Mouse (Mus musculus) MEL (cell line): ENCODE measurements around the gene Olfr1013. TPM values are rescaled to one million over a fixed set of nuclear protein-coding genes. Genes with fewer than 3 reads are reported as not detected.

Source experiments
- DNase-seq: peaks from one replicate; pipeline ENCODE4 v3.0.0; 2011; ENCODE audit warnings: low read depth, low spot score
- H3K27ac ChIP-seq: 2 replicates; pipeline ENCODE4 v1.5.1; 2012; ENCODE audit warnings: low read depth, mild to moderate bottlenecking, control low read depth, low read length, moderate library complexity; ENCODE audit not compliant: control insufficient read depth
- H3K27me3 ChIP-seq, 2 experiments: fragments of 150-350 bp in 1 of 2; sonication (generic) in 1 of 2; 2 replicates each; pipeline ENCODE4 v1.6.1; 2012; ENCODE audit warnings: low read length in 2 of 2, mild to moderate bottlenecking in 2 of 2, improper control_type of control experiment in 1 of 2, moderate library complexity in 1 of 2; ENCODE audit not compliant: insufficient read depth in 2 of 2, control insufficient read depth in 1 of 2
- H3K36me3 ChIP-seq, 2 experiments: 2 replicates each; pipeline ENCODE4 v1.6.1; 2012 to 2014; ENCODE audit warnings: low read length in 2 of 2, improper control_type of control experiment in 1 of 2, inconsistent platforms in 1 of 2, mild to moderate bottlenecking in 1 of 2; ENCODE audit not compliant: insufficient read depth in 2 of 2, control insufficient read depth in 1 of 2
- H3K4me1 ChIP-seq, 2 experiments: fragments of 150-350 bp in 1 of 2; sonication (generic) in 1 of 2; 2 replicates each; pipeline ENCODE4 v1.6.1; 2012; ENCODE audit warnings: low read length in 2 of 2, improper control_type of control experiment in 1 of 2, mild to moderate bottlenecking in 1 of 2; ENCODE audit not compliant: insufficient read depth in 2 of 2, control insufficient read depth in 1 of 2
- H3K4me3 ChIP-seq, 2 experiments: fragments of 150-350 bp in 1 of 2; sonication (generic) in 1 of 2; 2 replicates each; pipeline ENCODE4 v1.5.1; 2012; ENCODE audit warnings: low read depth in 2 of 2, low read length in 2 of 2, mild to moderate bottlenecking in 2 of 2, moderate library complexity in 2 of 2, control low read depth in 1 of 2, improper control_type of control experiment in 1 of 2; ENCODE audit not compliant: control insufficient read depth in 1 of 2, insufficient read depth in 1 of 2
- H3K79me2 ChIP-seq: 2 replicates; pipeline ENCODE4 v1.6.1; 2012; ENCODE audit warnings: mild to moderate bottlenecking, low read length, moderate library complexity; ENCODE audit not compliant: control insufficient read depth, poor library complexity, insufficient read depth
- H3K9ac ChIP-seq: 2 replicates; pipeline ENCODE4 v1.6.1; 2012; ENCODE audit warnings: low read depth, mild to moderate bottlenecking, control low read depth, low read length, moderate library complexity; ENCODE audit not compliant: control insufficient read depth, poor library complexity, severe bottlenecking
- H3K9me3 ChIP-seq: fragments of 150-350 bp; sonication (generic); replicated peaks from 2 replicates; pipeline ENCODE4 v1.6.1; 2012; ENCODE audit warnings: mild to moderate bottlenecking, low read length, improper control_type of control experiment, moderate library complexity; ENCODE audit not compliant: insufficient read depth
- BHLHE40 ChIP-seq: IDR thresholded peaks from 2 replicates; pipeline ENCODE4 v1.6.1; 2012; ENCODE audit warnings: low read depth, mild to moderate bottlenecking, inconsistent platforms, low read length, improper control_type of control experiment, borderline replicate concordance
- CHD1 ChIP-seq: IDR thresholded peaks from 2 replicates; pipeline ENCODE4 v1.6.1; 2012; ENCODE audit warnings: low read depth, mild to moderate bottlenecking, inconsistent platforms, low read length, improper control_type of control experiment
- CHD2 ChIP-seq: IDR thresholded peaks from 2 replicates; pipeline ENCODE4 v1.6.1; 2011; ENCODE audit warnings: low read length, improper control_type of control experiment
- CTCF ChIP-seq, 3 experiments: IDR thresholded peaks in 2 of 3; conservative IDR thresholded peaks in 1 of 3; 2 replicates each; pipeline ENCODE4 v1.5.1; 2011 to 2012; ENCODE audit warnings: low read length in 3 of 3, low read depth in 2 of 3, mild to moderate bottlenecking in 2 of 3, improper control_type of control experiment in 1 of 3, inconsistent platforms in 1 of 3, mixed read lengths in 1 of 3, moderate library complexity in 1 of 3; ENCODE audit not compliant: control insufficient read depth in 1 of 3, insufficient read depth in 1 of 3, poor library complexity in 1 of 3, severe bottlenecking in 1 of 3
- E2F4 ChIP-seq: IDR thresholded peaks from 2 replicates; pipeline ENCODE4 v1.6.1; 2011; ENCODE audit warnings: low read depth, low read length, improper control_type of control experiment, borderline replicate concordance
- ELF1 ChIP-seq: IDR thresholded peaks from 2 replicates; pipeline ENCODE4 v1.6.1; 2014; ENCODE audit warnings: low read depth, mild to moderate bottlenecking, inconsistent platforms, low read length, improper control_type of control experiment, moderate library complexity
- ETS1 ChIP-seq: IDR thresholded peaks from 2 replicates; pipeline ENCODE4 v1.6.1; 2012; ENCODE audit warnings: low read depth, mild to moderate bottlenecking, inconsistent platforms, low read length, improper control_type of control experiment, moderate library complexity
- GABPA ChIP-seq: IDR thresholded peaks from 2 replicates; pipeline ENCODE4 v1.6.1; 2012; ENCODE audit warnings: low read depth, mild to moderate bottlenecking, inconsistent platforms, low read length, improper control_type of control experiment, moderate library complexity
- JUND ChIP-seq: IDR thresholded peaks from 2 replicates; pipeline ENCODE4 v1.6.1; 2011; ENCODE audit warnings: low read depth, mild to moderate bottlenecking, improper control_type of control experiment, low read length
- MAFK ChIP-seq: IDR thresholded peaks from 2 replicates; pipeline ENCODE4 v1.6.1; 2011; ENCODE audit warnings: low read depth, mild to moderate bottlenecking, low read length, improper control_type of control experiment, borderline replicate concordance
- MAZ ChIP-seq: IDR thresholded peaks from 2 replicates; pipeline ENCODE4 v1.6.1; 2012; ENCODE audit warnings: low read depth, mild to moderate bottlenecking, inconsistent platforms, low read length, improper control_type of control experiment
- MEF2A ChIP-seq: IDR thresholded peaks from 2 replicates; pipeline ENCODE4 v1.6.1; 2014; ENCODE audit warnings: low read depth, mild to moderate bottlenecking, inconsistent platforms, low read length, improper control_type of control experiment; ENCODE audit not compliant: poor library complexity, insufficient replicate concordance, severe bottlenecking; ENCODE audit errors: extremely low read depth
- MYB ChIP-seq: IDR thresholded peaks from 2 replicates; pipeline ENCODE4 v1.6.1; 2011; ENCODE audit warnings: mild to moderate bottlenecking, low read depth, low read length, improper control_type of control experiment
- MYC ChIP-seq: IDR thresholded peaks from 2 replicates; pipeline ENCODE4 v1.6.1; 2011; ENCODE audit warnings: low read depth, mild to moderate bottlenecking, low read length, improper control_type of control experiment, moderate library complexity
- NRF1 ChIP-seq: IDR thresholded peaks from 2 replicates; pipeline ENCODE4 v1.6.1; 2014; ENCODE audit warnings: low read depth, mild to moderate bottlenecking, inconsistent platforms, low read length, improper control_type of control experiment, moderate library complexity; ENCODE audit not compliant: poor library complexity, insufficient read depth, severe bottlenecking
- RAD21 ChIP-seq: IDR thresholded peaks from 2 replicates; pipeline ENCODE4 v1.6.1; 2011; ENCODE audit warnings: mild to moderate bottlenecking, low read depth, low read length, improper control_type of control experiment
- RCOR1 ChIP-seq: IDR thresholded peaks from 2 replicates; pipeline ENCODE4 v1.6.1; 2012; ENCODE audit warnings: low read depth, mild to moderate bottlenecking, inconsistent platforms, low read length, improper control_type of control experiment
- SMC3 ChIP-seq: IDR thresholded peaks from 2 replicates; pipeline ENCODE4 v1.6.1; 2011; ENCODE audit warnings: low read depth, low read length, improper control_type of control experiment
- TAL1 ChIP-seq: IDR thresholded peaks from 2 replicates; pipeline ENCODE4 v1.6.1; 2012; ENCODE audit warnings: mild to moderate bottlenecking, inconsistent platforms, low read length, moderate library complexity, mixed read lengths
- TBP ChIP-seq: IDR thresholded peaks from 2 replicates; pipeline ENCODE4 v1.8.0; 2011; ENCODE audit warnings: low read depth, low read length, improper control_type of control experiment
- UBTF ChIP-seq: IDR thresholded peaks from 2 replicates; pipeline ENCODE4 v1.6.1; 2012; ENCODE audit warnings: low read depth, mild to moderate bottlenecking, inconsistent platforms, low read length, improper control_type of control experiment, moderate library complexity, borderline replicate concordance; ENCODE audit not compliant: insufficient read depth
- USF1 ChIP-seq: IDR thresholded peaks from 2 replicates; pipeline ENCODE4 v1.6.1; 2014; ENCODE audit warnings: low read depth, mild to moderate bottlenecking, inconsistent platforms, low read length, improper control_type of control experiment, moderate library complexity
- USF2 ChIP-seq, 2 experiments: IDR thresholded peaks; 2 replicates each; pipeline ENCODE4 v1.6.1; 2011 to 2012; ENCODE audit warnings: improper control_type of control experiment in 2 of 2, low read length in 2 of 2, borderline replicate concordance in 1 of 2, inconsistent platforms in 1 of 2, low read depth in 1 of 2, mild to moderate bottlenecking in 1 of 2; ENCODE audit not compliant: insufficient read depth in 1 of 2
- ZC3H11A ChIP-seq: IDR thresholded peaks from 2 replicates; pipeline ENCODE4 v1.6.1; 2012; ENCODE audit warnings: low read depth, mild to moderate bottlenecking, inconsistent platforms, low read length, improper control_type of control experiment
- ZMIZ1 ChIP-seq: IDR thresholded peaks from 2 replicates; pipeline ENCODE4 v1.6.1; 2012; ENCODE audit warnings: low read depth, mild to moderate bottlenecking, inconsistent platforms, low read length, improper control_type of control experiment, moderate library complexity
- ZNF384 ChIP-seq: IDR thresholded peaks from 2 replicates; pipeline ENCODE4 v1.6.1; 2012; ENCODE audit warnings: low read depth, mild to moderate bottlenecking, inconsistent platforms, low read length, improper control_type of control experiment
- polyA plus RNA-seq, 2 experiments: library from polyadenylated mRNA; stranded (reverse) in 1 of 2; unstranded in 1 of 2; fragments of >175 nt in 1 of 2; fragments of >200 nt in 1 of 2; gene quantifications; 2 replicates each; pipeline versions ENCODE4 v1.2.1 to v1.2.4; 2012; ENCODE audit warnings: low replicate concordance in 2 of 2, low read depth in 1 of 2; ENCODE audit not compliant: insufficient read length in 2 of 2, insufficient read depth in 1 of 2, missing spikeins in 1 of 2
- total RNA-seq: library from RNA; depleted of rRNA; stranded (reverse); fragments of 300-350 nt; gene quantifications from 2 replicates; pipeline ENCODE4 v1.2.3, GENCODE M21; 2012; rRNA removed

The Olfr1013 gene
- total RNA-seq (not detected in 2 replicates), polyA plus RNA-seq (not detected)

GRCm38 (mm10) chr2:85766798-85767197 is at the start of gene Olfr1013:
Gene Olfr1013, plus strand, starts transcription at chr2:85767098.
- no peak for DNase-seq
- no peak within 1 kb of the TSS for H3K9ac ChIP-seq
- no peaks in the 10 kb centered on the region for H3K27me3 ChIP-seq
- TF ChIP-seq ETS1 = no peak
- TF ChIP-seq RAD21 = no peak
- TF ChIP-seq JUND = no peak
- TF ChIP-seq USF1 = no peak
- TF ChIP-seq E2F4 = no peak
- no peak for TF ChIP-seq ZC3H11A
- TF ChIP-seq GABPA = no peak
- no peak for TF ChIP-seq ZNF384
- TF ChIP-seq RCOR1 = no peak
- TF ChIP-seq ZMIZ1 = no peak
- no peak for TF ChIP-seq MAFK
- no peak for TF ChIP-seq CHD2
- no peak for TF ChIP-seq TBP
- TF ChIP-seq MYB = no peak
- TF ChIP-seq NRF1 = no peak
- TF ChIP-seq MYC = no peak
- TF ChIP-seq CTCF (IDR thresholded peaks at IDR 0.05 in 2 of 3, conservative IDR thresholded peaks at IDR 0.05 in 1 of 3; ENCODE audit: control insufficient read depth in 1 of 3, insufficient read depth in 1 of 3, low read depth in 2 of 3, low read length in 3 of 3, poor library complexity in 1 of 3, severe bottlenecking in 1 of 3) = no peak
- no peak for TF ChIP-seq USF2 (IDR thresholded peaks at IDR 0.05; ENCODE audit: borderline replicate concordance in 1 of 2, insufficient read depth in 1 of 2, low read depth in 1 of 2, low read length in 2 of 2)
- no peak for TF ChIP-seq ELF1
- H3K4me3 ChIP-seq = no peak within 1 kb of the TSS
- H3K27ac ChIP-seq = no peak within 1 kb of the TSS
- H3K36me3 ChIP-seq = no peaks in the 10 kb centered on the region
- H3K79me2 ChIP-seq = no peaks in the 10 kb centered on the region
- H3K4me1 ChIP-seq = no peaks in the 10 kb centered on the region
- H3K9me3 ChIP-seq = no peaks in the 10 kb centered on the region

DNA sequence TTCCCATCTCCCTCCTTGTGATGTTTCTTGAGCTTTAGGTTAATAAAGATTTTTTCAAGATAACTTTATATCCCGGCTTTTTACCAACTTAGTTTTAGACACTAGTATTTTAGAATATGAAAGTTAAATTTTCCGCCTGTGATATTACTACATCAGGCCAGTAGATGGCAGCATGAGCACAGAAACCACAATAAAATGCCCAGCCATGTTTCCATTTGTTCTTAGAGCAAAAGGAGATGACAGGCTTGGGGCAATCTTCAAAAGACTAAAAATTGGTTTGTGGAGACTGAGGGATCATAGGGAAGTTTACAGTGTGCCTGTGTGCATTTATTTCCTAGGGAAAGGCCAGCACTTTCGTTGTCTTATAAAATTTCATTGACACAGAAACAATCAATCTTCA is 41.1 kb upstream of the Olfr1013 start:
- H3K27ac ChIP-seq = no peak overlapping the region
- no peaks in the 10 kb centered on the region for H3K79me2 ChIP-seq
- H3K4me3 ChIP-seq = peak overlapping the region in 1 of 2 experiments; percentile 45; a peak in 2 of 4 replicates
- no peak overlapping the region; the same call in 1 of the 2 replicates for H3K9ac ChIP-seq
- peak; percentile 87 for TF ChIP-seq ZC3H11A
- TF ChIP-seq MEF2A = no peak
- TF ChIP-seq ZMIZ1 = no peak
- TF ChIP-seq MAZ = no peak
- no peak for TF ChIP-seq UBTF
- TF ChIP-seq CTCF (IDR thresholded peaks at IDR 0.05 in 2 of 3, conservative IDR thresholded peaks at IDR 0.05 in 1 of 3; ENCODE audit: control insufficient read depth in 1 of 3, insufficient read depth in 1 of 3, low read depth in 2 of 3, low read length in 3 of 3, poor library complexity in 1 of 3, severe bottlenecking in 1 of 3) = peak; percentile 35 to 82 (median 61)
- TF ChIP-seq BHLHE40 = no peak; the same call in 1 of the 2 replicates
- TF ChIP-seq TAL1 = no peak
- no peak for TF ChIP-seq CHD1
- TF ChIP-seq RAD21 = peak; percentile 96
- TF ChIP-seq SMC3 = peak; percentile 83
- no peaks in the 10 kb centered on the region for H3K36me3 ChIP-seq
- no peaks in the 10 kb centered on the region for H3K27me3 ChIP-seq
- DNase-seq = peak; percentile 67
- H3K4me1 ChIP-seq = no peaks in the 10 kb centered on the region
- no peaks in the 10 kb centered on the region for H3K9me3 ChIP-seq
